Mouse (Mus musculus) limb, embryonic 15.5 days (tissue): ENCODE results near the gene Gpc6. TPM values are rescaled to one million over a fixed set of nuclear protein-coding genes. Genes with fewer than 3 reads are reported as not detected.

ENCODE experiments used
- ATAC-seq: fragments of 200-750 bp; cut with Nextera tagmentation; 2 replicates; pipeline ENCODE4 v1.8.0; 2017; ENCODE audit warnings: low read depth, moderate TSS enrichment; ENCODE audit not compliant: insufficient number of reproducible peaks, low FRiP score, low TSS enrichment
- H3K27ac ChIP-seq: fragments of 300-500 bp; sonication (generic); 2 replicates; pipeline ENCODE4 v1.5.1; 2015; ENCODE audit warnings: moderate library complexity, mild to moderate bottlenecking, inconsistent platforms
- H3K27me3 ChIP-seq: fragments of 300-500 bp; sonication (generic); 2 replicates; pipeline ENCODE4 v1.6.1; 2015; ENCODE audit warnings: inconsistent platforms
- H3K36me3 ChIP-seq: fragments of 300-500 bp; sonication (generic); 2 replicates; pipeline ENCODE4 v1.6.1; 2015; ENCODE audit warnings: inconsistent platforms
- H3K4me1 ChIP-seq: fragments of 300-500 bp; sonication (generic); 2 replicates; pipeline ENCODE4 v1.6.1; 2015; ENCODE audit warnings: inconsistent platforms
- H3K4me2 ChIP-seq: fragments of 300-500 bp; sonication (generic); 2 replicates; pipeline ENCODE4 v1.6.1; 2015; ENCODE audit warnings: mild to moderate bottlenecking, inconsistent platforms
- H3K4me3 ChIP-seq: fragments of 300-500 bp; sonication (generic); 2 replicates; pipeline ENCODE4 v1.5.1; 2015; ENCODE audit warnings: mild to moderate bottlenecking, inconsistent platforms
- H3K9ac ChIP-seq: fragments of 300-500 bp; sonication (generic); 2 replicates; pipeline ENCODE4 v1.6.1; 2015; ENCODE audit warnings: inconsistent platforms
- H3K9me3 ChIP-seq: fragments of 300-500 bp; sonication (generic); 2 replicates; pipeline ENCODE4 v1.6.1; 2016; ENCODE audit warnings: inconsistent platforms
- WGBS: fragments of 180-500 bp; shearing (Covaris S2); methylation state at CpG from one replicate; pipeline ENCODE4 v1.1.7; 2015; 5-methylcytosine and 5-hydroxymethylcytosine counted together
- polyA plus RNA-seq: library from polyadenylated mRNA; unstranded; fragments of >200 nt; fragmentation: Nextera tagmentation; extraction: Ambion mirVana; gene quantifications from 2 replicates; pipeline ENCODE4 v1.2.1, GENCODE M21; 2015

Gene Gpc6
- polyA plus RNA-seq, result 40.1 and 42.5 TPM in 2 replicates

- Histone ChIP-seq H3K4me3 (peak within 1 kb of the TSS; percentile 77), H3K4me1 (peaks cover 8% of the 10 kb centered on the region), H3K4me2 (peak within 1 kb of the TSS; percentile 86), H3K9me3 (no peaks in the 10 kb centered on the region), H3K27ac (peak within 1 kb of the TSS; percentile 97), H3K27me3 (no peaks in the 10 kb centered on the region), H3K36me3 (no peaks in the 10 kb centered on the region), H3K9ac (peak within 1 kb of the TSS; percentile 84)
- ATAC-seq, result peak; percentile 85
- WGBS, result under 1% methylated on average over 38 of the region's 38 CpGs
Measured at GRCm38 (mm10) chr14:116924876-116925601, at the start of gene Gpc6. Gene Gpc6 (plus strand): TSS chr14:116925315.

GRCm38 (mm10) chr14:116882480-116883044 lies 42.6 kb upstream of the Gpc6 start:
- H3K4me2 ChIP-seq, result no peak overlapping the region
- no peak overlapping the region for H3K9ac ChIP-seq
- WGBS, result 76% methylated on average over 7 of the region's 7 CpGs
- no peaks in the 10 kb centered on the region for H3K9me3 ChIP-seq
- H3K36me3 ChIP-seq, result no peaks in the 10 kb centered on the region
- no peak for ATAC-seq
- no peak overlapping the region for H3K4me3 ChIP-seq
- no peaks in the 10 kb centered on the region for H3K4me1 ChIP-seq
- no peaks in the 10 kb centered on the region for H3K27me3 ChIP-seq
- H3K27ac ChIP-seq, result no peak overlapping the region

GRCm38 (mm10) chr14:116894316-116894715 lies 30.8 kb upstream of the Gpc6 start:
- ATAC-seq, result no peak
- WGBS, result 37% methylated on average over 3 of the region's 3 CpGs
- Histone ChIP-seq H3K9me3 (no peaks in the 10 kb centered on the region), H3K4me3 (no peak overlapping the region), H3K27ac (no peak overlapping the region), H3K27me3 (no peaks in the 10 kb centered on the region), H3K36me3 (no peaks in the 10 kb centered on the region), H3K4me2 (no peak overlapping the region), H3K9ac (no peak overlapping the region), H3K4me1 (no peaks in the 10 kb centered on the region)

GRCm38 (mm10) chr14:116897971-116898370 lies 27.1 kb upstream of the Gpc6 start:
- Histone ChIP-seq H3K9ac (no peak overlapping the region), H3K4me1 (no peaks in the 10 kb centered on the region), H3K4me2 (no peak overlapping the region), H3K36me3 (no peaks in the 10 kb centered on the region), H3K4me3 (no peak overlapping the region), H3K27me3 (no peaks in the 10 kb centered on the region), H3K27ac (no peak overlapping the region), H3K9me3 (no peaks in the 10 kb centered on the region)
- 43% methylated on average over 1 of the region's 1 CpGs for WGBS
- ATAC-seq, result no peak

GRCm38 (mm10) chr14:116911768-116912167 lies 13.3 kb upstream of the Gpc6 start:
- no peaks in the 10 kb centered on the region for H3K27me3 ChIP-seq
- H3K9me3 ChIP-seq, result no peaks in the 10 kb centered on the region
- no peak overlapping the region for H3K9ac ChIP-seq
- WGBS, result 47% methylated on average over 1 of the region's 1 CpGs
- no peaks in the 10 kb centered on the region for H3K36me3 ChIP-seq
- H3K4me2 ChIP-seq, result no peak overlapping the region
- ATAC-seq, result no peak
- no peaks in the 10 kb centered on the region for H3K4me1 ChIP-seq
- no peak overlapping the region for H3K27ac ChIP-seq
- H3K4me3 ChIP-seq, result no peak overlapping the region

GRCm38 (mm10) chr14:116916874-116917273 lies 8.2 kb upstream of the Gpc6 start:
- H3K4me2 ChIP-seq, result no peak overlapping the region
- WGBS, result 23% methylated on average over 6 of the region's 6 CpGs
- 0 out of 2 replicates have a peak, but pooled peaks have one; percentile 24 for ATAC-seq

GRCm38 (mm10) chr14:116924266-116924665 lies 849 bp upstream of the Gpc6 start:
- 34% methylated on average over 2 of the region's 2 CpGs for WGBS
- Histone ChIP-seq H3K9ac (no peak overlapping the region), H3K4me1 (peaks cover 8% of the 10 kb centered on the region), H3K27me3 (no peaks in the 10 kb centered on the region), H3K4me2 (no peak overlapping the region; the same call in 1 of the 2 replicates), H3K4me3 (no peak overlapping the region), H3K9me3 (no peaks in the 10 kb centered on the region), H3K36me3 (no peaks in the 10 kb centered on the region), H3K27ac (no peak overlapping the region)
- no peak for ATAC-seq

More at GRCm38 (mm10) chr14:116916874-116917273, 8.2 kb upstream of the Gpc6 start:
- Histone ChIP-seq H3K9ac (no peak overlapping the region), H3K4me3 (no peak overlapping the region), H3K9me3 (no peaks in the 10 kb centered on the region), H3K4me1 (no peaks in the 10 kb centered on the region), H3K27ac (0 out of 2 replicates have a peak overlapping the region, but pooled peaks have one; percentile 6), H3K36me3 (no peaks in the 10 kb centered on the region), H3K27me3 (no peaks in the 10 kb centered on the region)

- under 1% methylated on average over 57 of the region's 58 CpGs for WGBS
- Histone ChIP-seq H3K27me3 (no peaks in the 10 kb centered on the region), H3K4me2 (peak overlapping the region; percentile 86)
Measured at GRCm38 (mm10) chr14:116925691-116926403, 732 bp downstream of the Gpc6 start.

GRCm38 (mm10) chr14:116926404-116927171 lies 1.5 kb downstream of the Gpc6 start:
- Histone ChIP-seq H3K36me3 (no peaks in the 10 kb centered on the region), H3K4me1 (peaks cover 8% of the 10 kb centered on the region), H3K27ac (peak overlapping the region; percentile 97), H3K9ac (peak overlapping the region; percentile 84), H3K9me3 (no peaks in the 10 kb centered on the region), H3K27me3 (no peaks in the 10 kb centered on the region), H3K4me2 (peak overlapping the region; percentile 86), H3K4me3 (peak overlapping the region; percentile 77)
- peak; percentile 74 for ATAC-seq
- WGBS, result under 1% methylated on average over 52 of the region's 52 CpGs

More at GRCm38 (mm10) chr14:116925691-116926403, 732 bp downstream of the Gpc6 start:
- no peaks in the 10 kb centered on the region for H3K9me3 ChIP-seq
- ATAC-seq, result peak; percentile 55; the same call in 1 of the 2 replicates
- peak overlapping the region; percentile 97 for H3K27ac ChIP-seq
- H3K9ac ChIP-seq, result peak overlapping the region; percentile 84
- no peaks in the 10 kb centered on the region for H3K36me3 ChIP-seq
- H3K4me1 ChIP-seq, result peaks cover 8% of the 10 kb centered on the region
- H3K4me3 ChIP-seq, result peak overlapping the region; percentile 77

GRCm38 (mm10) chr14:116927341-116928315 lies 2.5 kb downstream of the Gpc6 start:
- Histone ChIP-seq H3K4me2 (peak overlapping the region; percentile 86), H3K27me3 (no peaks in the 10 kb centered on the region), H3K9ac (peak overlapping the region; percentile 84), H3K36me3 (no peaks in the 10 kb centered on the region), H3K9me3 (no peaks in the 10 kb centered on the region), H3K4me1 (peaks cover 8% of the 10 kb centered on the region), H3K27ac (peak overlapping the region; percentile 97), H3K4me3 (peak overlapping the region; percentile 77)
- ATAC-seq, result no peak
- WGBS, result 3% methylated on average over 21 of the region's 21 CpGs
